Mouse (Mus musculus): Measurements from ENCODE around the gene Adam1b. TPM values are rescaled to one million over a fixed set of nuclear protein-coding genes. Genes with fewer than 3 reads are reported as not detected.
A peak's percentile ranks its signal among the peaks of the same experiment; 100 is the strongest.

The Adam1b gene
- polyA plus RNA-seq, 1 experiment: 0.07 TPM

DNA sequence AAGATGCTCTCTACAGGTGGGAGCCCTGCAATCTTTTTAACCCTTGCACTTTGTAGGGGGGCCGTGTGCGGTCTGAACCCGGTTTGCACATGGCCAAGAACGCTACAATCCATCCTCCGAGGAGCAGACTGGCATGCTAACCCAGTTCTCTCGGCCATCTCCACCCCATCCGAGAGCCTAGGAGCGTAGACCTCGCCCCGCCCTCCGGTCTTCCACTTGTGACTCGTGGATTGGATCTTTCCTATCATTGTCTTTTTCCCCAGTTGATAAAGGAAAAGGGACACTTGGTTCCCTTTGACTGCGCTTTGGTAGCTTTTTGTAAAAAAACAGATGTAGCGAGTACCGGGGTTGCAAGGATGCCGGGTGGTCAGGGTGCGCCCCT lies 51.6 kb downstream of the Adam1b start, which contains the start of gene Tmem116:
Gene Tmem116 (plus strand): TSS at position 250 of the 382 bp plus-strand sequence.
- Histone ChIP-seq H3K27me3 (replicated peaks) (no peaks in the 10 kb centered on the region), H3K9me3 (no peaks in the 10 kb centered on the region), H3K4me3 (replicated peaks) (peak within 1 kb of the TSS; percentile 100), H3K36me3 (replicated peaks; ENCODE audit: low read length) (peaks cover 42% of the 10 kb centered on the region), H3K4me1 (peaks cover 78% of the 10 kb centered on the region)
- no peak for TF ChIP-seq GATA1 (IDR thresholded peaks at IDR 0.05; ENCODE audit: borderline replicate concordance, low read length)
- TF ChIP-seq FLI1 (IDR thresholded peaks at IDR 0.05; ENCODE audit: low read length): no peak

GRCm38 (mm10) chr5:121451203-121451602 lies 52.0 kb downstream of the Adam1b start:
- no peaks in the 10 kb centered on the region for H3K27me3 ChIP-seq (replicated peaks)
- peaks cover 47% of the 10 kb centered on the region for H3K36me3 ChIP-seq (replicated peaks; ENCODE audit: low read length)
- no peaks in the 10 kb centered on the region for H3K9me3 ChIP-seq
- no peak for TF ChIP-seq FLI1 (IDR thresholded peaks at IDR 0.05; ENCODE audit: low read length)
- peak overlapping the region; percentile 100 for H3K4me3 ChIP-seq (replicated peaks)
- peaks cover 74% of the 10 kb centered on the region for H3K4me1 ChIP-seq

DNA sequence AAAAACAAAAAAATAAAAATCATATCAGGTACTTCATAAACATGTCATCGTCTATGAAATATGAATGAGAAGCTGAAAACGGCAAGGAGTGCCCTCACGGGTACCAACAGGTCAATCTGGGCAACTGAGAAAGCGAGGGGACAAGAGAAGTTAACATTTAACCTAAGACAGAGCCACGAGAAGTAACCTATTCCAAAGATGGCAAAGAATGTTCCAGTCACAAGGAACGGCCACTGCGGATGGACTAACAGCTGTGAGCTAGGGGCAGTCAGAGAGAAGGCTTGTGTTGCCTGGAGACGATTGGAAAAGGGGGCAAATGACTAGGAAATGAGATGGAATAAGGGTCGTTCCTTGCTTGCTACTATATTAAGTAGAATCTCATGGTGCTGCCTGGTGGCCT lies 52.8 kb downstream of the Adam1b start:
- Histone ChIP-seq H3K36me3 (replicated peaks; ENCODE audit: low read length) (peaks cover 54% of the 10 kb centered on the region), H3K9me3 (no peaks in the 10 kb centered on the region), H3K4me3 (replicated peaks) (peak overlapping the region; percentile 70), H3K4me1 (peaks cover 67% of the 10 kb centered on the region), H3K27me3 (replicated peaks) (no peaks in the 10 kb centered on the region)
- TF ChIP-seq FLI1 (IDR thresholded peaks at IDR 0.05; ENCODE audit: low read length) (no peak), GATA1 (IDR thresholded peaks at IDR 0.05; ENCODE audit: borderline replicate concordance, low read length) (no peak)

Other genes with a start within 250 kb of the Adam1b start
- gene Trafd1, start 117.8 kb downstream of the Adam1b start, polyA plus RNA-seq (2012; ENCODE audit: insufficient read depth, low replicate concordance): 34.2 and 34.9 TPM in 2 replicates
- 1.0 TPM in 1 of 2 replicates, not detected in the other for gene Naa25, start 105.5 kb downstream of the Adam1b start, polyA plus RNA-seq (2012; ENCODE audit: insufficient read depth, low replicate concordance)
- gene Tmem116, start 51.5 kb downstream of the Adam1b start, polyA plus RNA-seq (2012; ENCODE audit: insufficient read depth, low replicate concordance): 0.93 TPM in 1 of 2 replicates, not detected in the other
- gene Erp29, start 50.9 kb downstream of the Adam1b start, polyA plus RNA-seq (2012; ENCODE audit: insufficient read depth, low replicate concordance): 132 and 257 TPM in 2 replicates
- not detected in 2 replicates for gene Adam1a, start 42.0 kb upstream of the Adam1b start, polyA plus RNA-seq (2012; ENCODE audit: insufficient read depth, low replicate concordance)
- gene Gm42878, start 42.0 kb upstream of the Adam1b start, polyA plus RNA-seq (2012; ENCODE audit: insufficient read depth, low replicate concordance): not detected in 2 replicates
- gene Mapkapk5, start 42.5 kb upstream of the Adam1b start, polyA plus RNA-seq (2012; ENCODE audit: insufficient read depth, low replicate concordance): 54.2 and 85.9 TPM in 2 replicates
- 768 and 846 TPM in 2 replicates for gene Aldh2, start 90.4 kb upstream of the Adam1b start, polyA plus RNA-seq (2012; ENCODE audit: insufficient read depth, low replicate concordance)
- 2.2 and 2.6 TPM in 2 replicates for gene Acad12, start 115.5 kb upstream of the Adam1b start, polyA plus RNA-seq (2012; ENCODE audit: insufficient read depth, low replicate concordance)
- 3.4 TPM in 1 of 2 replicates, not detected in the other for gene Acad10, start 157.1 kb upstream of the Adam1b start, polyA plus RNA-seq (2012; ENCODE audit: insufficient read depth, low replicate concordance)
- gene Brap, start 157.1 kb upstream of the Adam1b start, polyA plus RNA-seq (2012; ENCODE audit: insufficient read depth, low replicate concordance): 9.6 and 10.7 TPM in 2 replicates
- gene Atxn2, start 207.9 kb upstream of the Adam1b start, polyA plus RNA-seq (2012; ENCODE audit: insufficient read depth, low replicate concordance): 42.8 and 45.7 TPM in 2 replicates